Mouse (Mus musculus) left cerebral cortex, postnatal 14 days (tissue): ENCODE results near the gene Zfp672. TPM values are rescaled to one million over a fixed set of nuclear protein-coding genes. Genes with fewer than 3 reads are reported as not detected.
A peak's percentile ranks its signal among the peaks of the same experiment; 100 is the strongest.

ENCODE experiments used
- DNase-seq, 2 experiments: peaks; one replicate each; pipeline ENCODE4 v3.0.0; 2021 to 2022; ENCODE audit warnings: low spot score in 2 of 2, mixed read lengths in 1 of 2
- intact Hi-C: fragments of 180-260 bp; cut with DNase I; formaldehyde crosslinking; loops from one replicate; pipeline ENCODE4 v1.15.1; 2025
- total RNA-seq, 2 experiments: library from RNA; stranded (reverse); gene quantifications; 2 replicates each; pipeline ENCODE4 v1.2.3; 2021

Gene Zfp672
- total RNA-seq, 2 experiments from 2014 or later, result 48.6 to 52.7 TPM

- intact Hi-C loops, result loop anchor here (5.0 kb wide), 1 partner anchor 129 kb away; the partner anchor contains the start of gene Mrpl22
- peak; percentile 78 to 80 for DNase-seq
These were observed 29.1 kb downstream of the Zfp672 start for GRCm38 (mm10) chr11:58301057-58301456.

GRCm38 (mm10) chr11:58297396-58297795 is 32.7 kb downstream of the Zfp672 start:
- DNase-seq, result no peak
- intact Hi-C loops, result no loop called here

GRCm38 (mm10) chr11:58292791-58293190 is 37.3 kb downstream of the Zfp672 start:
- intact Hi-C loops, result no loop called here
- no peak for DNase-seq

DNA sequence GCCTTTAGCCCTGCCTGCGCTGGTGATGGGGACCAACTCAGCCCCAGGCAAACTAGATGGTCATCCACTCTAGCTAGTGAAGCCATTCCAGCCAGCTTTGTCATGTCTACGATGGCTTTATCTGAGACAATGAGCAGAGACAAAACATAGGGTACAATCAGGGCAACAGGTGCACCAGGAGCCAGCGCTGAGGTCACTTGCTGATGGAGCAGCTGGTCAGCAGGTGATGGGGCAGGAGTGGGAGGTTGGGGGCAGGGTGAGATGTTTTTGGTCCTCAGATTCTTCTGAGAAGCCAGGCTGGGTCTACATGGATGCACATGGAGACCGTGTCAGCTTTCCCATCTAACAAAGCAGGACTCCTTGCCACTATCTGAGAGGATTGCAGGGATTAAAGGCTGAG is 39.3 kb downstream of the Zfp672 start:
- intact Hi-C loops, result no loop called here
- no peak for DNase-seq

DNA sequence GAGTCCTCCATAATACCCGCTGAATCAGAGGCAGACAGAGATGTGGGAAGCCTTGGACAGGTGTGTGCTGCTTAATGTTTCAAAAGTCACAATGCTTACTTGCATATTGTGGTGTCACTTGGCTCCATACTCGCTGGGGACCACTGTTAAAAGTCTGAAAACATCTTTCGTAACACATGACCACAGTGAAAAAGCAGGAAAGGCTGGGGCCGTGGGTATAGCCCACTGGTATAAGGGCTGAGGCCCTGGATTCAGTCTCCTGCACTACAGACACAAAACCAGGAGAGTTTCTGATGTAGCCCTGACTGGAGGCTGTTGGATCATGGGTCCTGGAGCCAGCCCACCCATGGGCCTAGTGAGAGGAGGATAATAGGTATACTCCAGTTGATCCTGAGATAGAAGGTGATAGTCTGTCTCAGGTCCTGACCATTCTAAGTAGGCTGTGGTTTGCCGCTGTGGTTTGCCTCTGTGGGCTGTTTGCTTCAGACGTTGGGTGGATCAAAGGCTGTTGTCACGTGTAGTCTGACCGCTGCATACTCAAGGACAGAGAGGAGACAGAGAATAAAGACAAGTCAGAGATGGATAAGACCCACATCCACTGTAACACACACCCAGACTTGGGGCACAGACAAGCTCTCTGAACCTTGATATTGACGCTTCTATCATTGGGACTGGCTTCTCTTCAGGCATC is 40.0 kb downstream of the Zfp672 start:
- intact Hi-C loops, result no loop called here
- no peak for DNase-seq

- DNase-seq, result no peak
- intact Hi-C loops, result no loop called here
These were observed 47.6 kb downstream of the Zfp672 start for GRCm38 (mm10) chr11:58282518-58282917.

DNA sequence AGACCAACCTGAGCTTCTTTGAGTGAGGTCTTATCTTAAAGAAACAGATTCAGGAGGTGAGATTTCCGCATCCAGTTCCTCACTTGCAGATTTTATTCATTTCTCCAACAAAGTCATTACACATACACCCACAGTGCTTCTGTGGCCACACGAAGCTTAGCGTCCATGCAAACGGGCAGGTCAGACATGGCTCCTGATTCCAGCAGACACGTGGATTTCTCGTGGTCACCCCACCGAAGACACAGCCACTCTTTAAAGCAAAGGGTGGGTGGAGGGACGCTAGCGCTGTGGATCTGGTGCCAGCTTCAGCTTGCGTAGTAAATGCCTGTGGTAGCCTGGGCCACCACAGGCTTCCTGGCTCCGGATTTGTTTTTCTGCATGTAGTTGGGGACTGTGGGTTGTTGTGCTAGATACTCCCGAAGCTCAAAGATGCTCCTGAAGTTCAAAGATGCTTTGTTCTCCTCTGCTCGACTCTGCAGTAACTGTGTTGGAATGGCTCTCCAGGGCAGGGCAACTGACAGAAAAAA is 48.1 kb downstream of the Zfp672 start:
- intact Hi-C loops, result no loop called here
- no peak for DNase-seq

DNA sequence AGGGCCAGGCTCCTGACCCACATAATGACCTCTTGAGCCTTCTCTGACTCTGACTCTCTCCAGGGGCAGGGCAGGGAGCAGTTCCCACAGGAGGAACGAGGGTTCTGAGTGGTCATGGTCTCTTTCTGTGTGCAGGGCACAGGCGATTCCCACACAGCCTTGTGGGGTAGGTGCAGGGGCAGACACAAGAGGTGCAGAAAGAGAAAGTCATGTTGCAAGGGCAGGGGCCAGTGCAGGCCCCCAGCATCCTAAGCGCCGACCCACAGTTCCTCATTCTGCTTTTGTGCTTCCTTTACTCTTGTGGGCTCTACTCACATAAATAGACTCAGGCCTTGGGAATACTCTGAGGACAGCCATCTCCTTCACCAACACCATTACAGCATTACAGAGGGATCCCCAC is 54.4 kb downstream of the Zfp672 start:
- intact Hi-C loops, result no loop called here

DNA sequence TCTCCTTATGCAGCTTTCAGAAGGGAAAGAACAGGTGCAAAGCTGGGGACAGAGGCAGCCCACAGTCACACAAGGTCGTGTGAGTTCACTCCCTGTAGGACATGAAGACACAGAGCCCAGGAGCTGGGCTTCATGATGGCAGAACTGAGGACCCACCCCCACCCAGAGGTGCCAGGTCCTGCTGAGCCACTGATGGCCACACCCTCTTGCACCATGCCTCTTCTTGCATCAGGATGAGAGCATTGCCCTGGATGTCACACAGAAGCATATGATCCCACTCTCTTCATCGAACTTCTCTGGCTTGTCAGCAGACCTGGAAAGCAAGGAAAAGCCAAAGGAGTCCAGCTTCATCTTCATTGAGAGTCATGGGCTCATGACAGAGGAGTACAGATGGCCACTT is 55.6 kb downstream of the Zfp672 start, which contains the start of gene 4930438A08Rik:
Gene 4930438A08Rik, plus strand, starts transcription at position 228 of the 400 bp plus-strand sequence.
- no peak for DNase-seq
- intact Hi-C loops, result no loop called here

More for the DNA sequence above, 54.4 kb downstream of the Zfp672 start:
- no peak for DNase-seq

DNA sequence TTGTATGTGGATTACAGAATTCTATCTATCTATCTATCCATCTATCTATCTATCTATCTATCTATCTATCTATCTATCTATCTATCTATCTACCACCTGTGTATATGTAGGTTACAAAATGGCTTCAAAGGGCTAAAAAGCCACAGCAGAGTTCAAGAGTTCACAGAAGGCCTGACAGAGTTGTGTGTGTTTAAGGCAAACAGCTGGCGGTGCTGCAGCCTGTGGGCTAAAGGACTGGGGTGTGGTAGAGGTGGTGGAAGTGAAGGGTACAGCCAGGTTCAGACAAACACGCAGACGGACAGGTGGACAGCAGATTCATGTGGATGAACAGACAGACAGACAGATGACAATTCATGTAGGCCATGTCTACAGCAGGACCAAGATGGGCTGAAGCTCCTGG is 61.9 kb downstream of the Zfp672 start:
- no peak for DNase-seq
- intact Hi-C loops, result no loop called here

Other genes starting within 250 kb of the Zfp672 start
- gene Gm12248, start 237.2 kb downstream of the Zfp672 start, total RNA-seq, result not detected
- gene Cnot8, start 226.2 kb downstream of the Zfp672 start, total RNA-seq, result 10 to 100 TPM; 52.1 to 54.3 TPM
- 10 to 100 TPM; 16.0 to 18.0 TPM for gene Gemin5, start 161.8 kb downstream of the Zfp672 start, total RNA-seq
- 10 to 100 TPM; 30.8 to 33.4 TPM for gene Mrpl22, start 158.7 kb downstream of the Zfp672 start, total RNA-seq
- gene Igtp, start 130.8 kb downstream of the Zfp672 start, total RNA-seq, result 1 to 10 TPM; 2.1 TPM
- gene Irgm2, start 130.7 kb downstream of the Zfp672 start, total RNA-seq, result 1 to 10 TPM; 1.6 to 1.7 TPM
- gene 4930438A08Rik, start 55.5 kb downstream of the Zfp672 start, total RNA-seq, result not detected
- 10 to 100 TPM; 20.0 to 21.3 TPM for gene Zfp692, start 23.3 kb downstream of the Zfp672 start, total RNA-seq
- gene Sh3bp5l, start 385 bp upstream of the Zfp672 start, total RNA-seq, result 10 to 100 TPM; 54.1 to 59.7 TPM
- gene Lypd8, start 48.7 kb upstream of the Zfp672 start, total RNA-seq, result not detected
- not detected for gene 1810065E05Rik, start 90.8 kb upstream of the Zfp672 start, total RNA-seq
- not detected for gene Gm12253, start 102.2 kb upstream of the Zfp672 start, total RNA-seq
- not detected for gene Lypd9, start 122.6 kb upstream of the Zfp672 start, total RNA-seq
- gene Olfr30, start 131.9 kb upstream of the Zfp672 start, total RNA-seq, result not detected
- gene Olfr332, start 162.2 kb upstream of the Zfp672 start, total RNA-seq, result not detected
- gene Olfr331, start 172.2 kb upstream of the Zfp672 start, total RNA-seq, result not detected
- gene Olfr330, start 204.5 kb upstream of the Zfp672 start, total RNA-seq, result not detected
- not detected for gene Olfr329-ps, start 216.1 kb upstream of the Zfp672 start, total RNA-seq
- gene Olfr328, start 225.3 kb upstream of the Zfp672 start, total RNA-seq, result under 1 TPM; 0.11 TPM
- gene Olfr224, start 240.2 kb upstream of the Zfp672 start, total RNA-seq, result not detected
- not detected for gene Olfr325, start 247.4 kb upstream of the Zfp672 start, total RNA-seq